Mouse (Mus musculus) lung, adult 18-20 months (tissue): ENCODE measurements around the gene Gm13283.
"Not testable (repeated sequence)": the region's sequence is repeated elsewhere in the genome, so short reads cannot be mapped to it uniquely, and the experiment has no call there.

Source experiments
- DNase-seq, 2 experiments: peaks; one replicate each; pipeline ENCODE4 v3.0.0; 2022; ENCODE audit warnings: mixed read lengths in 2 of 2

Gm13283 gene

DNA sequence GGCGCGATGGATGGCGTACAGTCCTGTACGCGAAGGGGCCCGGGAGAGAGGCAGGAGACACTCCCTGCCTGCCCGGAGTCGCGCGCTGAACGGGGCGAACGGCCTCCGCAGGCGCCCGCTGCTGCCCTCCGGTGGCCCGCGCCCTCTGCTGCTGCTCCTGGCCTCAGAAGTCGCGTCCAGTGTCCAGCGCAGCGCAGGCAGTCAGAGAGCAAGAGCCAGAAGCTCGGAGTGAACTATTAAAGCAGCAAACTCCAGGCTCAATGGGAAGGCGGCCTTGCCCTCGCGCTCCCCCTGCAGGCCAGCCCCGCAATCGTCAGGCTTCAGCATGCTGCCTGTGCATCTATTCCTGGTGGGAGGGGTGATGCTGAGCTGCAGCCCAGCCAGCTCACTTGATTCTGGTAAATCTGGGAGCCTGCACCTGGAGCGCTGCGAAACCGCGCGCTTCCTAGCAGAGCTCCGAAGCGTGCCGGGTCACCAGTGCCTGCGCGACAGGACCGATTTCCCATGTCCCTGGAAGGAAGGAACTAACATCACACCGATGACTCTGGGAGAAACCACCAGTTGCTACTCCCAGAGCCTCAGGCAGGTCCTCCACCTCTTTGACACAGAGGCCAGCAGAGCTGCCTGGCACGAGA lies 3.6 kb downstream of the Gm13283 start:
- DNase-seq: peak; percentile 72 to 77

DNA sequence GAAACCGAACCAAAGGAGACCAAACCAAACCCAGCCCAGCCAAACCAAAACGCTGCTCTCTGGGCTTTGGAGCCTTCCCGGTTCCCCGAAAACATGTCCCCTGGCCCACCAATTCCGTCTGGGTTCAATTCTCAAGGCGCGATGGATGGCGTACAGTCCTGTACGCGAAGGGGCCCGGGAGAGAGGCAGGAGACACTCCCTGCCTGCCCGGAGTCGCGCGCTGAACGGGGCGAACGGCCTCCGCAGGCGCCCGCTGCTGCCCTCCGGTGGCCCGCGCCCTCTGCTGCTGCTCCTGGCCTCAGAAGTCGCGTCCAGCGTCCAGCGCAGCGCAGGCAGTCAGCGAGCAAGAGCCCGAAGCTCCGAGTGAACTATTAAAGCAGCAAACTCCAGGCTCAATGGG lies 13.6 kb downstream of the Gm13283 start, which contains the start of gene Gm13290:
TSS of gene Gm13290 (plus strand) at position 301 of the 400 bp plus-strand sequence.
- not testable (repeated sequence) for DNase-seq

DNA sequence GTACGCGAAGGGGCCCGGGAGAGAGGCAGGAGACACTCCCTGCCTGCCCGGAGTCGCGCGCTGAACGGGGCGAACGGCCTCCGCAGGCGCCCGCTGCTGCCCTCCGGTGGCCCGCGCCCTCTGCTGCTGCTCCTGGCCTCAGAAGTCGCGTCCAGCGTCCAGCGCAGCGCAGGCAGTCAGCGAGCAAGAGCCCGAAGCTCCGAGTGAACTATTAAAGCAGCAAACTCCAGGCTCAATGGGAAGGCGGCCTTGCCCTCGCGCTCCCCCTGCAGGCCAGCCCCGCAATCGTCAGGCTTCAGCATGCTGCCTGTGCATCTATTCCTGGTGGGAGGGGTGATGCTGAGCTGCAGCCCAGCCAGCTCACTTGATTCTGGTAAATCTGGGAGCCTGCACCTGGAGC lies 16.7 kb downstream of the Gm13283 start, which contains the start of gene Gm13289:
TSS of gene Gm13289 (plus strand) at position 301 of the 400 bp plus-strand sequence.
- not testable (repeated sequence) for DNase-seq

DNA sequence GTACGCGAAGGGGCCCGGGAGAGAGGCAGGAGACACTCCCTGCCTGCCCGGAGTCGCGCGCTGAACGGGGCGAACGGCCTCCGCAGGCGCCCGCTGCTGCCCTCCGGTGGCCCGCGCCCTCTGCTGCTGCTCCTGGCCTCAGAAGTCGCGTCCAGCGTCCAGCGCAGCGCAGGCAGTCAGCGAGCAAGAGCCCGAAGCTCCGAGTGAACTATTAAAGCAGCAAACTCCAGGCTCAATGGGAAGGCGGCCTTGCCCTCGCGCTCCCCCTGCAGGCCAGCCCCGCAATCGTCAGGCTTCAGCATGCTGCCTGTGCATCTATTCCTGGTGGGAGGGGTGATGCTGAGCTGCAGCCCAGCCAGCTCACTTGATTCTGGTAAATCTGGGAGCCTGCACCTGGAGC lies 19.6 kb downstream of the Gm13283 start, which contains the start of gene Gm13272:
TSS of gene Gm13272 (plus strand) at position 301 of the 400 bp plus-strand sequence.
- DNase-seq: not testable (repeated sequence)

DNA sequence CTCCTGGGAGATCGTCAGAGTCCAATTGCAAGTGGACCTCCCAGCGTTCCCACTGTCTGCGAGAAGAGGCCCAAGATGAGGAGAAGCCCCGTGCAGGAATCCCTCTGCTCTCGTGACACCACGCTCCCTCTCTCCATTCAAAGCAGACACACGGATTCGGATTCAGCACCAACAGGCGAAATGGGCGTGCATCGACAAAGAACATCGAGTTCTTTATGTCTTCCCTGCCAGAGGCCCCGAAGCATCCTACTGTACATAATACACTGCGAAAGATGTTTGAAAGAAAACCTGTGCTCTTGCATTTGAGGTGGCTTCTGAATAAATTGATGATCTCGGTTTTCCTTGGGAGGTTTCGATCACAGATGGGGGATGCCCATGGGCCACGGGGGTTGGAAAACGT lies 20.4 kb downstream of the Gm13283 start:
- not testable (repeated sequence) for DNase-seq

DNA sequence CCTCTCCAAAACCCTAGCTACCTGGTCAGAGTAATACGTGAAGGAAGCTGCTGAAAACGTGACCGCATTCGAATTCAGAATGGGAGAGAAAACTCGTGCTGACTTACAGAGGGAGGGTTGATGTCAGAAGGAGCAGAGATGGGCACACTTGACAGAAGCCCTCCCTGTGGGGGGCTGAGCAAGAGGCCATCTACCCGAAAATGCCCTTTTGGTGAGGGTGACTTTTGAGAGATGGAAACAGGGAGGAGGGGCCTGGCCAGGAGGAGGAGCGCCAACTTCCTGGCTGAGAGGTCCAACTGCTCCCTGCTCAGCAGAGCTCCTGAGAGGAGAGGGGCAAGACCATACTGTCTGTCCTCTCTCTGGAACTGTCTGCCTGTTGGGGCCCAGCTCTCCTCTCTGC lies 21.9 kb downstream of the Gm13283 start, which contains the start of gene Ifnz:
TSS of gene Ifnz (plus strand) at position 301 of the 400 bp plus-strand sequence.
- not testable (repeated sequence) for DNase-seq

DNA sequence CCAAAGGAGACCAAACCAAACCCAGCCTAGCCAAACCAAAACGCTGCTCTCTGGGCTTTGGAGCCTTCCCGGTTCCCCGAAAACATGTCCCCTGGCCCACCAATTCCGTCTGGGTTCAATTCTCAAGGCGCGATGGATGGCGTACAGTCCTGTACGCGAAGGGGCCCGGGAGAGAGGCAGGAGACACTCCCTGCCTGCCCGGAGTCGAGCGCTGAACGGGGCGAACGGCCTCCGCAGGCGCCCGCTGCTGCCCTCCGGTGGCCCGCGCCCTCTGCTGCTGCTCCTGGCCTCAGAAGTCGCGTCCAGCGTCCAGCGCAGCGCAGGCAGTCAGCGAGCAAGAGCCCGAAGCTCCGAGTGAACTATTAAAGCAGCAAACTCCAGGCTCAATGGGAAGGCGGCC lies 22.4 kb downstream of the Gm13283 start:
- peak; percentile 23 to 24 for DNase-seq

DNA sequence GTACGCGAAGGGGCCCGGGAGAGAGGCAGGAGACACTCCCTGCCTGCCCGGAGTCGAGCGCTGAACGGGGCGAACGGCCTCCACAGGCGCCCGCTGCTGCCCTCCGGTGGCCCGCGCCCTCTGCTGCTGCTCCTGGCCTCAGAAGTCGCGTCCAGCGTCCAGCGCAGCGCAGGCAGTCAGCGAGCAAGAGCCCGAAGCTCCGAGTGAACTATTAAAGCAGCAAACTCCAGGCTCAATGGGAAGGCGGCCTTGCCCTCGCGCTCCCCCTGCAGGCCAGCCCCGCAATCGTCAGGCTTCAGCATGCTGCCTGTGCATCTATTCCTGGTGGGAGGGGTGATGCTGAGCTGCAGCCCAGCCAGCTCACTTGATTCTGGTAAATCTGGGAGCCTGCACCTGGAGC lies 25.5 kb downstream of the Gm13283 start, which contains the start of gene Gm13276:
TSS of gene Gm13276 (plus strand) at position 301 of the 400 bp plus-strand sequence.
- not testable (repeated sequence) for DNase-seq

DNA sequence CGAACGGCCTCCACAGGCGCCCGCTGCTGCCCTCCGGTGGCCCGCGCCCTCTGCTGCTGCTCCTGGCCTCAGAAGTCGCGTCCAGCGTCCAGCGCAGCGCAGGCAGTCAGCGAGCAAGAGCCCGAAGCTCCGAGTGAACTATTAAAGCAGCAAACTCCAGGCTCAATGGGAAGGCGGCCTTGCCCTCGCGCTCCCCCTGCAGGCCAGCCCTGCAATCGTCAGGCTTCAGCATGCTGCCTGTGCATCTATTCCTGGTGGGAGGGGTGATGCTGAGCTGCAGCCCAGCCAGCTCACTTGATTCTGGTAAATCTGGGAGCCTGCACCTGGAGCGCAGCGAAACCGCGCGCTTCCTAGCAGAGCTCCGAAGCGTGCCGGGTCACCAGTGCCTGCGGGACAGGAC lies 28.5 kb downstream of the Gm13283 start, which contains the start of gene Gm13277:
TSS of gene Gm13277 (plus strand) at position 231 of the 400 bp plus-strand sequence.
- DNase-seq: peak; percentile 78 to 79

DNA sequence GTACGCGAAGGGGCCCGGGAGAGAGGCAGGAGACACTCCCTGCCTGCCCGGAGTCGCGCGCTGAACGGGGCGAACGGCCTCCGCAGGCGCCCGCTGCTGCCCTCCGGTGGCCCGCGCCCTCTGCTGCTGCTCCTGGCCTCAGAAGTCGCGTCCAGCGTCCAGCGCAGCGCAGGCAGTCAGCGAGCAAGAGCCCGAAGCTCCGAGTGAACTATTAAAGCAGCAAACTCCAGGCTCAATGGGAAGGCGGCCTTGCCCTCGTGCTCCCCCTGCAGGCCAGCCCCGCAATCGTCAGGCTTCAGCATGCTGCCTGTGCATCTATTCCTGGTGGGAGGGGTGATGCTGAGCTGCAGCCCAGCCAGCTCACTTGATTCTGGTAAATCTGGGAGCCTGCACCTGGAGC lies 31.3 kb downstream of the Gm13283 start, which contains the start of gene Gm13278:
TSS of gene Gm13278 (plus strand) at position 301 of the 400 bp plus-strand sequence.
- DNase-seq: not testable (repeated sequence)

DNA sequence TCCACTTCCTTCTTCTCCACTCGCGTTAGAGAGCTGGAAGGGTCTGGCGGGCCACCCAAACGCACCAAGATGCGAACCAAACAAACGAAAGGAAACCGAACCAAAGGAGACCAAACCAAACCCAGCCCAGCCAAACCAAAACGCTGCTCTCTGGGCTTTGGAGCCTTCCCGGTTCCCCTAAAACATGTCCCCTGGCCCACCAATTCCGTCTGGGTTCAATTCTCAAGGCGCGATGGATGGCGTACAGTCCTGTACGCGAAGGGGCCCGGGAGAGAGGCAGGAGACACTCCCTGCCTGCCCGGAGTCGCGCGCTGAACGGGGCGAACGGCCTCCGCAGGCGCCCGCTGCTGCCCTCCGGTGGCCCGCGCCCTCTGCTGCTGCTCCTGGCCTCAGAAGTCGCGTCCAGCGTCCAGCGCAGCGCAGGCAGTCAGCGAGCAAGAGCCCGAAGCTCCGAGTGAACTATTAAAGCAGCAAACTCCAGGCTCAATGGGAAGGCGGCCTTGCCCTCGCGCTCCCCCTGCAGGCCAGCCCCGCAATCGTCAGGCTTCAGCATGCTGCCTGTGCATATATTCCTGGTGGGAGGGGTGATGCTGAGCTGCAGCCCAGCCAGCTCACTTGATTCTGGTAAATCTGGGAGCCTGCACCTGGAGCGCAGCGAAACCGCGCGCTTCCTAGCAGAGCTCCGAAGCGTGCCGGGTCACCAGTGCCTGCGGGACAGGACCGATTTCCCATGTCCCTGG lies 34.2 kb downstream of the Gm13283 start, which contains the start of gene Gm13275:
TSS of gene Gm13275 (plus strand) at position 552 of the 740 bp plus-strand sequence.
- DNase-seq: peak; percentile 60 to 71

DNA sequence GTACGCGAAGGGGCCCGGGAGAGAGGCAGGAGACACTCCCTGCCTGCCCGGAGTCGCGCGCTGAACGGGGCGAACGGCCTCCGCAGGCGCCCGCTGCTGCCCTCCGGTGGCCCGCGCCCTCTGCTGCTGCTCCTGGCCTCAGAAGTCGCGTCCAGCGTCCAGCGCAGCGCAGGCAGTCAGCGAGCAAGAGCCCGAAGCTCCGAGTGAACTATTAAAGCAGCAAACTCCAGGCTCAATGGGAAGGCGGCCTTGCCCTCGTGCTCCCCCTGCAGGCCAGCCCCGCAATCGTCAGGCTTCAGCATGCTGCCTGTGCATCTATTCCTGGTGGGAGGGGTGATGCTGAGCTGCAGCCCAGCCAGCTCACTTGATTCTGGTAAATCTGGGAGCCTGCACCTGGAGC lies 37.2 kb downstream of the Gm13283 start, which contains the start of gene Gm13279:
TSS of gene Gm13279 (plus strand) at position 301 of the 400 bp plus-strand sequence.
- not testable (repeated sequence) for DNase-seq

DNA sequence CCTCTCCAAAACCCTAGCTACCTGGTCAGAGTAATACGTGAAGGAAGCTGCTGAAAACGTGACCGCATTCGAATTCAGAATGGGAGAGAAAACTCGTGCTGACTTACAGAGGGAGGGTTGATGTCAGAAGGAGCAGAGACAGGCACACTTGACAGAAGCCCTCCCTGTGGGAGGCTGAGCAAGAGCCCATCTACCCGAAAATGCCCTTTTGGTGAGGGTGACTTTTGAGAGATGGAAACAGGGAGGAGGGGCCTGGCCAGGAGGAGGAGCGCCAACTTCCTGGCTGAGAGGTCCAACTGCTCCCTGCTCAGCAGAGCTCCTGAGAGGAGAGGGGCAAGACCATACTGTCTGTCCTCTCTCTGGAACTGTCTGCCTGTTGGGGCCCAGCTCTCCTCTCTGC lies 39.4 kb downstream of the Gm13283 start, which contains the start of gene Gm13285:
TSS of gene Gm13285 (plus strand) at position 301 of the 400 bp plus-strand sequence.
- DNase-seq: not testable (repeated sequence)

DNA sequence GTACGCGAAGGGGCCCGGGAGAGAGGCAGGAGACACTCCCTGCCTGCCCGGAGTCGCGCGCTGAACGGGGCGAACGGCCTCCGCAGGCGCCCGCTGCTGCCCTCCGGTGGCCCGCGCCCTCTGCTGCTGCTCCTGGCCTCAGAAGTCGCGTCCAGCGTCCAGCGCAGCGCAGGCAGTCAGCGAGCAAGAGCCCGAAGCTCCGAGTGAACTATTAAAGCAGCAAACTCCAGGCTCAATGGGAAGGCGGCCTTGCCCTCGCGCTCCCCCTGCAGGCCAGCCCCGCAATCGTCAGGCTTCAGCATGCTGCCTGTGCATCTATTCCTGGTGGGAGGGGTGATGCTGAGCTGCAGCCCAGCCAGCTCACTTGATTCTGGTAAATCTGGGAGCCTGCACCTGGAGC lies 43.0 kb downstream of the Gm13283 start, which contains the start of gene Gm13287:
TSS of gene Gm13287 (plus strand) at position 301 of the 400 bp plus-strand sequence.
- DNase-seq: not testable (repeated sequence)

DNA sequence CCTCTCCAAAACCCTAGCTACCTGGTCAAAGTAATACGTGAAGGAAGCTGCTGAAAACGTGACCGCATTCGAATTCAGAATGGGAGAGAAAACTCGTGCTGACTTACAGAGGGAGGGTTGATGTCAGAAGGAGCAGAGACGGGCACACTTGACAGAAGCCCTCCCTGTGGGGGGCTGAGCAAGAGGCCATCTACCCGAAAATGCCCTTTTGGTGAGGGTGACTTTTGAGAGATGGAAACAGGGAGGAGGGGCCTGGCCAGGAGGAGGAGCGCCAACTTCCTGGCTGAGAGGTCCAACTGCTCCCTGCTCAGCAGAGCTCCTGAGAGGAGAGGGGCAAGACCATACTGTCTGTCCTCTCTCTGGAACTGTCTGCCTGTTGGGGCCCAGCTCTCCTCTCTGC lies 45.3 kb downstream of the Gm13283 start, which contains the start of gene Gm13288:
TSS of gene Gm13288 (plus strand) at position 301 of the 400 bp plus-strand sequence.
- DNase-seq: not testable (repeated sequence)

DNA sequence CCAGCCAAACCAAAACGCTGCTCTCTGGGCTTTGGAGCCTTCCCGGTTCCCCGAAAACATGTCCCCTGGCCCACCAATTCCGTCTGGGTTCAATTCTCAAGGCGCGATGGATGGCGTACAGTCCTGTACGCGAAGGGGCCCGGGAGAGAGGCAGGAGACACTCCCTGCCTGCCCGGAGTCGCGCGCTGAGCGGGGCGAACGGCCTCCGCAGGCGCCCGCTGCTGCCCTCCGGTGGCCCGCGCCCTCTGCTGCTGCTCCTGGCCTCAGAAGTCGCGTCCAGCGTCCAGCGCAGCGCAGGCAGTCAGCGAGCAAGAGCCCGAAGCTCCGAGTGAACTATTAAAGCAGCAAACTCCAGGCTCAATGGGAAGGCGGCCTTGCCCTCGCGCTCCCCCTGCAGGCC lies 45.8 kb downstream of the Gm13283 start:
- peak; percentile 22 to 40 for DNase-seq
